Mouse (Mus musculus) liver, embryonic 14.5 days (tissue): ENCODE results near the gene Gpr176. TPM values are rescaled to one million over a fixed set of nuclear protein-coding genes. Genes with fewer than 3 reads are reported as not detected.

Source experiments
- ATAC-seq: fragments of 200-750 bp; cut with Nextera tagmentation; 2 replicates; pipeline ENCODE4 v1.8.0; 2017; ENCODE audit warnings: moderate number of reproducible peaks, mild to moderate bottlenecking, moderate library complexity; ENCODE audit not compliant: insufficient read depth
- DNase-seq, 3 experiments: peaks; one replicate each; pipeline ENCODE4 v3.0.0-alpha.2; 2012 to 2013; ENCODE audit warnings: low read depth in 3 of 3, low spot score in 3 of 3
- H3K27ac ChIP-seq: fragments of 300-500 bp; sonication (generic); 2 replicates; pipeline ENCODE4 v1.5.1; 2014; ENCODE audit warnings: moderate library complexity, mild to moderate bottlenecking, control low read depth, inconsistent platforms
- H3K27me3 ChIP-seq: fragments of 300-500 bp; sonication (generic); 2 replicates; pipeline ENCODE4 v1.6.1; 2014; ENCODE audit warnings: mild to moderate bottlenecking, low read length, moderate library complexity; ENCODE audit not compliant: control insufficient read depth, insufficient read depth
- H3K36me3 ChIP-seq: fragments of 300-500 bp; sonication (generic); replicated peaks from 2 replicates; pipeline ENCODE4 v1.6.1; 2014; ENCODE audit warnings: low read depth; ENCODE audit not compliant: control insufficient read depth, insufficient read depth
- H3K4me1 ChIP-seq, 2 experiments: fragments of 200-500 bp in 1 of 2; fragments of 300-500 bp in 1 of 2; sonication (generic) in 1 of 2; replicated peaks; 2 replicates each; pipeline ENCODE4 v1.6.1; 2012 to 2014; ENCODE audit warnings: antibody characterized with exemption in 1 of 2, inconsistent platforms in 1 of 2, low read length in 1 of 2; ENCODE audit not compliant: control insufficient read depth in 2 of 2, insufficient read depth in 2 of 2
- H3K4me2 ChIP-seq: fragments of 300-500 bp; sonication (generic); 2 replicates; pipeline ENCODE4 v1.6.1; 2014; ENCODE audit warnings: low read depth, mild to moderate bottlenecking, control low read depth, moderate library complexity
- H3K4me3 ChIP-seq, 2 experiments: fragments of 200-500 bp in 1 of 2; fragments of 300-500 bp in 1 of 2; sonication (generic) in 1 of 2; 2 replicates each; pipeline ENCODE4 v1.5.1; 2012 to 2014; ENCODE audit warnings: low read depth in 2 of 2, low read length in 2 of 2, mild to moderate bottlenecking in 2 of 2, control low read depth in 1 of 2, inconsistent platforms in 1 of 2, moderate library complexity in 1 of 2; ENCODE audit not compliant: insufficient read depth in 1 of 2
- H3K9ac ChIP-seq: fragments of 300-500 bp; sonication (generic); replicated peaks from 2 replicates; pipeline ENCODE4 v1.6.1; 2014; ENCODE audit warnings: mild to moderate bottlenecking, control low read depth, moderate library complexity
- H3K9me3 ChIP-seq: fragments of 300-500 bp; sonication (generic); 2 replicates; pipeline ENCODE4 v1.6.1; 2016; ENCODE audit warnings: low read length, mixed read lengths; ENCODE audit not compliant: control insufficient read depth
- CTCF ChIP-seq: IDR thresholded peaks from 2 replicates; pipeline ENCODE4 v1.5.1; 2016; ENCODE audit warnings: antibody characterized with exemption, low read depth, control low read depth
- EP300 ChIP-seq: IDR thresholded peaks from 2 replicates; pipeline ENCODE4 v1.6.1; 2016; ENCODE audit warnings: antibody characterized with exemption, low read depth
- WGBS: fragments of 180-500 bp; shearing (Covaris S2); extraction: QIAGEN DNeasy Blood & Tissue Kit; methylation state at CpG from one replicate; pipeline ENCODE4 v1.1.7; 2014; ENCODE audit not compliant: insufficient replicate concordance; 5-methylcytosine and 5-hydroxymethylcytosine counted together
- polyA plus RNA-seq, 2 experiments: library from polyadenylated mRNA; depleted of rRNA in 1 of 2; stranded (reverse) in 1 of 2; unstranded in 1 of 2; fragments of >200 nt; fragmentation: Nextera tagmentation in 1 of 2; extraction: Ambion mirVana in 1 of 2; gene quantifications; 2 replicates each; pipeline versions ENCODE4 v1.2.1 to v1.2.3; 2012 to 2014

Gene Gpr176
- polyA plus RNA-seq, 2 experiments: 0.09 to 0.29 TPM

GRCm38 (mm10) chr2:118256621-118257053 lies 116.6 kb downstream of the Gpr176 start, which contains the start of gene Fsip1:
TSS of gene Fsip1 (minus strand) at chr2:118256966.
- no peaks in the 10 kb centered on the region for H3K4me1 ChIP-seq
- H3K4me3 ChIP-seq: peak within 1 kb of the TSS; percentile 41 to 42
- DNase-seq: peak; percentile 47 to 55 (median 54)
- no peaks in the 10 kb centered on the region for H3K36me3 ChIP-seq
- H3K9ac ChIP-seq: no peak within 1 kb of the TSS
- H3K27me3 ChIP-seq: no peaks in the 10 kb centered on the region
- no peak within 1 kb of the TSS for H3K27ac ChIP-seq
- peak within 1 kb of the TSS; percentile 56 for H3K4me2 ChIP-seq
- no peaks in the 10 kb centered on the region for H3K9me3 ChIP-seq
- WGBS: 2% methylated on average over 25 of the region's 25 CpGs
- peak; percentile 93 for ATAC-seq
- TF ChIP-seq EP300 (no peak), CTCF (no peak)

- no peak overlapping the region for H3K9ac ChIP-seq
- H3K4me2 ChIP-seq: no peak overlapping the region
- no peak for TF ChIP-seq CTCF
- DNase-seq (no peak), ATAC-seq (no peak)
- 68% methylated on average over 8 of the region's 8 CpGs for WGBS
- no peak overlapping the region for H3K27ac ChIP-seq
- H3K4me1 ChIP-seq: no peaks in the 10 kb centered on the region
- no peaks in the 10 kb centered on the region for H3K36me3 ChIP-seq
- H3K27me3 ChIP-seq: no peaks in the 10 kb centered on the region
- H3K9me3 ChIP-seq: no peaks in the 10 kb centered on the region
- H3K4me3 ChIP-seq: no peak overlapping the region
Measured at GRCm38 (mm10) chr2:118254516-118254915, 118.7 kb downstream of the Gpr176 start.

GRCm38 (mm10) chr2:118248966-118249365 lies 124.3 kb downstream of the Gpr176 start:
- no peaks in the 10 kb centered on the region for H3K36me3 ChIP-seq
- ATAC-seq (no peak), DNase-seq (no peak)
- H3K9me3 ChIP-seq: no peaks in the 10 kb centered on the region
- H3K4me3 ChIP-seq: no peak overlapping the region
- H3K27ac ChIP-seq: no peak overlapping the region
- no peak overlapping the region for H3K4me2 ChIP-seq
- H3K4me1 ChIP-seq: peaks cover 0 to 3% of the 10 kb centered on the region in 2 experiments; a peak in 1 of 4 replicates
- TF ChIP-seq EP300: no peak
- no peak for TF ChIP-seq CTCF
- no peaks in the 10 kb centered on the region for H3K27me3 ChIP-seq
- no peak overlapping the region for H3K9ac ChIP-seq
- 63% methylated on average over 12 of the region's 12 CpGs for WGBS

- ATAC-seq: no peak
- Histone ChIP-seq H3K4me1 (peaks cover 0 to 3% of the 10 kb centered on the region in 2 experiments; a peak in 1 of 4 replicates), H3K4me2 (no peak overlapping the region), H3K9me3 (no peaks in the 10 kb centered on the region), H3K4me3 (no peak overlapping the region), H3K27me3 (no peaks in the 10 kb centered on the region), H3K36me3 (no peaks in the 10 kb centered on the region), H3K9ac (no peak overlapping the region), H3K27ac (no peak overlapping the region)
- TF ChIP-seq CTCF (no peak), EP300 (no peak)
- DNase-seq: peak in 1 of 3 experiments; percentile 2
- 31% methylated on average over 2 of the region's 2 CpGs for WGBS
Measured at GRCm38 (mm10) chr2:118248016-118248415, 125.2 kb downstream of the Gpr176 start.

- ATAC-seq (no peak), DNase-seq (peak; percentile 28 to 35 (median 31))
- no peak overlapping the region for H3K4me3 ChIP-seq
- H3K27me3 ChIP-seq: no peaks in the 10 kb centered on the region
- H3K9me3 ChIP-seq: no peaks in the 10 kb centered on the region
- WGBS: 8% methylated on average over 10 of the region's 10 CpGs
- H3K4me2 ChIP-seq: no peak overlapping the region
- no peak overlapping the region for H3K9ac ChIP-seq
- TF ChIP-seq CTCF: peak; percentile 85
- TF ChIP-seq EP300: no peak
- H3K36me3 ChIP-seq: no peaks in the 10 kb centered on the region
- no peak overlapping the region for H3K27ac ChIP-seq
- H3K4me1 ChIP-seq: peaks cover 0 to 3% of the 10 kb centered on the region in 2 experiments; a peak in 1 of 4 replicates
Measured at GRCm38 (mm10) chr2:118245914-118246313, 127.3 kb downstream of the Gpr176 start.
